Mouse (Mus musculus) WW6 (cell line): Measurements from ENCODE around the gene Fam107b.

Experiments
- DNase-seq: peaks from one replicate; pipeline ENCODE4 v3.0.0-alpha.2; 2013; ENCODE audit warnings: low read depth, low spot score

Fam107b gene

GRCm38 (mm10) chr2:3737917-3738694 is 167.8 kb downstream of the Fam107b start:
- DNase-seq = no peak

DNA sequence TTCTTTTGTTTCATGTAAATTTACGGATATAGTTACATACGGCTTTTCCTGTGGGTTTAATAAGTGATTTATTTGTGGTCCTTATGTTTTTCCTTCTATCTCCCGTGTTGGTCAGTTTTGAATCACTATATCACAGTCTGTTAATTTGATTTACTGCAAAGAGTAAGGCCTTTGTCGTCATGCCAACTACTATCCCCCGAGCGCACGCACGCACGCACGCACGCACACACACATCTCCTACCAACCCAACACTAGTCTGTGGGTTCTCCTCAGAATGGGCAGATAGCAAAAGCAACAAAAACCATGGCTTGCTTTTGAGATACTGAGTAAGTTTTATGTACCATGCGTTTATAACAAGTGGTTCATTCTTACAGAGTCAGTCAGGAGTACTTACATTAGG is 168.4 kb downstream of the Fam107b start:
- DNase-seq = no peak

- no peak for DNase-seq
Measured at GRCm38 (mm10) chr2:3739351-3739961, 169.2 kb downstream of the Fam107b start.

DNA sequence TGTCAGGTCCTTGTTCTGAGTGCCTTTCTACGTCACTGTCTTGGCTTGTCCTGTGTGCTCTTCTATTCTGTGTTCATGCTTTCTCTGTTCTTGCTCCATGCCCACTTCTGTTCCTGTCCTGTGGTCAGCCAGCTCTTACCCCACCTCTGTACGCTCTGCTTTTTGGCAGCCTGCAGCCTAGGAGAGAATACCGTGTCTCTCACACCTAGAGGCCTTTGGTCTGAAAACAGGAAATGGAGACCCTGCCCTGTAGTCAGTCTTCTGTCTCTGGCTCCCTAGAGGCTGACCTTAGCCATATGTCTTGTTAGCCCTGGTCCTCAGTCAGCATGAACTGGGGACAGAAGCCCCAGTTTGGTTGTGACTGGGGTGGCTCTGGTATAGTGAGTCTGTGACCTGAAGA is 170.0 kb downstream of the Fam107b start:
- no peak for DNase-seq

- no peak for DNase-seq
Measured at GRCm38 (mm10) chr2:3740670-3741069, 170.4 kb downstream of the Fam107b start.

GRCm38 (mm10) chr2:3742519-3742918 is 172.2 kb downstream of the Fam107b start:
- no peak for DNase-seq

DNA sequence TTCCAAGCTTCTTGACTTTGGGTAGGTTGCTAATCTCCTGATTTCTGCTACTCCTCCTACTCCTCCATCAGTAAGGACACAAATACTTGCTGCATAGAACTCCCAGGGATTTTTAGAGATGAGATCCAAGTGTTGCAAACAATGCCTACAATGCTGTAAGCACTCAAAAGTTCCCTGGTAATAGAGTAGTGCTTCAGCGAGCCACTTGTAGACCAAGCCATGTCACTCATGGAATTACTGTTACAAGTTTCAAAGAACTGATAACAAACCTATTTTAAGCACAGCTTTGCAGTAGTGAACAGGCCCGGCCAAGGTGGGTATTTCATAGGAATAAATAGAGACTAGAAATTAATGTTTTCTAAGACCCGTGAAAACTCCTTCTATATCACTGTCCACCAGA is 174.8 kb downstream of the Fam107b start:
- no peak for DNase-seq

- DNase-seq = no peak
Measured at GRCm38 (mm10) chr2:3745910-3746606, 175.8 kb downstream of the Fam107b start.

GRCm38 (mm10) chr2:3748714-3749503 is 178.6 kb downstream of the Fam107b start:
- DNase-seq = no peak

GRCm38 (mm10) chr2:3749504-3750024 is 179.3 kb downstream of the Fam107b start:
- DNase-seq = no peak

GRCm38 (mm10) chr2:3750126-3750525 is 179.8 kb downstream of the Fam107b start:
- DNase-seq = no peak

DNA sequence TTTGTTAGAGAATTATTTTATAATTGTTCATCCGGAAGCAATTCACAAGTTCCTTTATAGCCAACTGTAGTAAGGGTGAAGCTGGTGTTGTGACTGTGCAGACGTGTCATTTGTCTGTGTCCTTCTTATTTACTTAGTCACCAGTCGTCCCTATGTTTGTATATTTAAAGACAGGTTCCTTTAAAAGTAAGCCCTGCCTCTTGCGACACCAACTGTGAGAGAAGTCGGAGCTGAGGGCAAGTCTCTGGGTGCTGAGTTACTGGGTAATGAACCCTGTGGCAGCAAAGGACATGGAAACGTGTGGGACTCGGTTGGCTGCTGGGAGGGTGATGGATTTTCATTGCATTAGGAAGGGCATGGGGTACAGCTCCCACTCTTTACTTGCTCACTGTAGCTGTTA is 182.1 kb downstream of the Fam107b start:
- DNase-seq = no peak

GRCm38 (mm10) chr2:3752893-3753292 is 182.6 kb downstream of the Fam107b start:
- DNase-seq = no peak

DNA sequence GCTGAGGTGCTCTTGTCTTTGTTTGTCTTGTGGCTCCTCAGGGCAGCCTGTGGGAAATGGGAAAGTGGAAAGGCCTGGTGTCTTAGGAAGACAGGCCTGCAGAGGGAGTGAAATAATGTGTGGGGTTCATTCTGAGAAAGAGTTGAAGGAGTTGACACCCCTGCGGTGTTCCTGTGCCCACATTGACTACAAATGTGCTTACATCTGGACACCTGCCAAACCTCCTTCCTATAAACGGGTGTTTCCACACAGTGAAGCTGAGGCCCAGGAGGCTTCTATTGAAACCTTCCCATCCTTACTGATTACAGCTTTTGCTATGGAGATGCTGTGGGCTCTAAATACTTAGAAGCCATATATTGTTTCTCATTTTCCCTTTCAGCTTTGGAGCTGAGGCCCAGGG is 183.5 kb downstream of the Fam107b start:
- DNase-seq = no peak

- no peak for DNase-seq
Measured at GRCm38 (mm10) chr2:3755936-3756335, 185.6 kb downstream of the Fam107b start.

DNA sequence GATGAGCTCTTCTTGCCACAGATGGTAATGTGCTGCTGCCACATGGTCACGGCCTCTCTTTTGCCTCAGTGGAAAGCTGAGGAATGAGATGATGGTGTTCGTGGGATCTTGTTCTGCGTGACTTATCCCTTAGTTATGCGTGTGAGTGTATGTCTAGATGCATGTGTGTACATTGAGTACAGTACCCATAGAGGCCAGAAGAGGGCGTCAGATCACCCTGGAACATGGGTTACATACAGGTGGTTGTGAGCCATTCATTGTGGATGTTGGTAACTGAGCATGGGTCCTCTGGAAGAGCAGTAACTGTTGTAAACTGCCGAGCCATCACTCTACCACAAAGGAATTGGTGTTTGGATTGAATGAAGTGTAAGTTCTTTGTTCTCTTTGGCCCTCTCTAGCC is 188.1 kb downstream of the Fam107b start:
- DNase-seq = no peak

DNA sequence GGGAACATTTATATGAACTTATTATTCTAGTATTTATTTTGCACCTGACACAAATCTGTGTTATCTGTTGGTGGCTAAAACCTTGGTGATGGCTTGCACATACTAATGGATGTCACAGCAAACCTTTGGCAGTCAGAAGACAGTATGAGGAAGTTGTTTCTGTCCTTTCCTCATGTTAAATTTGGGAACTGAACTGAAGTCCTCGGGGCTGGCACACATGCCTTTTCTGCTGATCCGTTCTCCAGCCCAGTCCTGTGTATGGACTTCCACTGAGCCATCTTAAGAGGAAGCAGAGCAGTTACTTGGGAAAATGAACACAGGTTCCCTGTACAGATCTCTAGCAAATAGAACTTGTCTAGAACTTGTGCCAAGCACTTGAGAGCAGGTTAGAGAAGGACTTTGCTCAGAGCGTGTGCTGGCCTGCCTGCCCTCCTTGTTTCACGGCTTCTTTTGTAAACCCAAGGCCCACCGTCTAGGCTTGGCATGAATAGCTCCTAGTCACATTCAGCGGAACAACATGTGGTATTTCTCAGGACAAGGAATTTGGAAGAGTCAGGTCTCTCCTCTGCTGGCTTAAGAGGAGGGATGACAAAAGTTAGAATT is 190.0 kb downstream of the Fam107b start:
- DNase-seq = no peak

DNA sequence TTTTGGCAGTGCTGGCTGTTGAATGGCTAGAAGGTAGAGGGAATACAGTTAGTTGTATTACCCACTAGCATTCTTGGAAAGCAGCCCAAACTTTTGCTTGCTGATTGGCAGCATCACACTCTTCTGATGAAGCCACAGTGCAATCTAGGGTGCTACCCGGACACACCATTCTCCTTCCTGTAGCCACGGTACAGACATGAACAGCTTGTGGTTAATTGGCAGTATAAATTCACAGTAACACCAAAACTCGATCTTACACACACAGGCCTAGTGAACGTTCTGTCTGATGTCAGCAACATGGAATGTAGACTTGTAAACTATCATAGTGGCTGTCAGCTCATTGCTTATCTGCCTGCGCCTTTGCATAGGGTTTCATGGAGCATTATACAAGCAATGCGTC is 193.8 kb downstream of the Fam107b start:
- no peak for DNase-seq

DNA sequence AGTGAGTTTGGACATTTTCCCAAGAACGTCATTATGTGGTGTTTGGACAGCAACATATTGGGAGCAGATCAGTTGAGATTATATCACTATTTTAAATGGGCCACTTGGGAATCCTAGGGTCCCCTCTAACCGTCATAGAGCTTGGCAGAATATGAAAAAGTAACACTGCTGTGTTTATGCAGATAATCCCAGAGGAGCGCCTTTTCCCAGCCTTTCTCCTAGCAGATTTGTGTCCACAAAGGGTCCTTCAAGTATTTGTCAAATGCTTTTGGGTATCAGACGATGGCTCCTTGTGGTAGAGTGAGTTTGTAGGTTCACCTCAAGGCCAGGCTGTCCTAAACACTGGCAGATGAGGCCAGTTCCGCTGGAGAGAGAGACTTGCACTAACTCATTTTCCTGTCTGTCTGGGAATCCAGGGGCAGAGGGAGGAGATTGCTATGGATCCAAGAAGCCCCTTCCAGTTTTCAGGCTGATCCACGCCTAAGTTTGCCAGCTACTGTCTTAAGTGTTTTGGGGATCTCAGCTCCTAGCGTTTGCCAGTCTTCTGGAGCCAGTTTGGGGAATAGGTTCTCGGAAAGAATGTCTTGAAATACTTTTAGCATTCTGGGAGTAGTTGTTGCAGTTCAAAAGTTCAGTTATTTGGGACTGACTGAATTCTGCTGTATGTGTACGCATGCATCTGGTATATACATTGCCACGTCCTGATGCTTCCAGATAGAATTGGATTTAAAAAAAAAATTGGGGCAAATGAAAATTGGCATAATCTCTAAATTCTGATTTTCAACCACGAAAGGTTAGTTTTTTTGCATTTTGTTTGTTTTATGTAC is 195.9 kb downstream of the Fam107b start:
- no peak for DNase-seq

- peak; percentile 34 for DNase-seq
Measured at GRCm38 (mm10) chr2:3769260-3769659, 199.0 kb downstream of the Fam107b start.
